Mouse (Mus musculus) hindbrain, embryonic 11.5 days (tissue): ENCODE measurements around the gene Crybg2. TPM values are rescaled to one million over a fixed set of nuclear protein-coding genes. Genes with fewer than 3 reads are reported as not detected.

Experiments
- ATAC-seq: fragments of 200-750 bp; cut with Nextera tagmentation; 2 replicates; pipeline ENCODE4 v1.8.0; 2017; ENCODE audit warnings: mild to moderate bottlenecking, moderate TSS enrichment, moderate library complexity; ENCODE audit not compliant: low FRiP score
- DNase-seq: peaks from one replicate; pipeline ENCODE4 v3.0.0-alpha.2; 2015; ENCODE audit warnings: low spot score
- H3K27ac ChIP-seq: fragments of 300-500 bp; sonication (generic); 2 replicates; pipeline ENCODE4 v1.5.1; 2014; ENCODE audit warnings: mild to moderate bottlenecking, low read depth, low read length
- H3K27me3 ChIP-seq: fragments of 300-500 bp; sonication (generic); 2 replicates; pipeline ENCODE4 v1.6.1; 2014; ENCODE audit warnings: mild to moderate bottlenecking, low read length, moderate library complexity, mixed read lengths; ENCODE audit not compliant: control insufficient read depth, insufficient read depth
- H3K36me3 ChIP-seq: fragments of 300-500 bp; sonication (generic); 2 replicates; pipeline ENCODE4 v1.6.1; 2014; ENCODE audit warnings: mild to moderate bottlenecking, low read length, moderate library complexity, mixed read lengths; ENCODE audit not compliant: control insufficient read depth, insufficient read depth
- H3K4me1 ChIP-seq: fragments of 300-500 bp; sonication (generic); replicated peaks from 2 replicates; pipeline ENCODE4 v1.6.1; 2014; ENCODE audit warnings: low read length, mixed read lengths; ENCODE audit not compliant: control insufficient read depth, insufficient read depth
- H3K4me2 ChIP-seq: fragments of 300-500 bp; sonication (generic); replicated peaks from 2 replicates; pipeline ENCODE4 v1.6.1; 2014; ENCODE audit warnings: mild to moderate bottlenecking, low read depth, low read length
- H3K4me3 ChIP-seq: fragments of 300-500 bp; sonication (generic); 2 replicates; pipeline ENCODE4 v1.5.1; 2014; ENCODE audit warnings: low read depth, low read length
- H3K9ac ChIP-seq: fragments of 300-500 bp; sonication (generic); 2 replicates; pipeline ENCODE4 v1.6.1; 2014; ENCODE audit warnings: low read depth, low read length
- H3K9me3 ChIP-seq: fragments of 300-500 bp; sonication (generic); 2 replicates; pipeline ENCODE4 v1.6.1; 2016; ENCODE audit warnings: low read length; ENCODE audit not compliant: control insufficient read depth
- WGBS: fragments of 180-500 bp; shearing (Covaris S2); extraction: QIAGEN DNeasy Blood & Tissue Kit; methylation state at CpG from one replicate; pipeline ENCODE4 v1.1.7; 2014; 5-methylcytosine and 5-hydroxymethylcytosine counted together
- polyA plus RNA-seq: library from polyadenylated mRNA; unstranded; fragments of >200 nt; fragmentation: Nextera tagmentation; extraction: Ambion mirVana; gene quantifications from 2 replicates; pipeline ENCODE4 v1.2.1, GENCODE M21; 2014

The Crybg2 gene
- polyA plus RNA-seq, 1 experiment from 2014 or later: 1.8 TPM

DNA sequence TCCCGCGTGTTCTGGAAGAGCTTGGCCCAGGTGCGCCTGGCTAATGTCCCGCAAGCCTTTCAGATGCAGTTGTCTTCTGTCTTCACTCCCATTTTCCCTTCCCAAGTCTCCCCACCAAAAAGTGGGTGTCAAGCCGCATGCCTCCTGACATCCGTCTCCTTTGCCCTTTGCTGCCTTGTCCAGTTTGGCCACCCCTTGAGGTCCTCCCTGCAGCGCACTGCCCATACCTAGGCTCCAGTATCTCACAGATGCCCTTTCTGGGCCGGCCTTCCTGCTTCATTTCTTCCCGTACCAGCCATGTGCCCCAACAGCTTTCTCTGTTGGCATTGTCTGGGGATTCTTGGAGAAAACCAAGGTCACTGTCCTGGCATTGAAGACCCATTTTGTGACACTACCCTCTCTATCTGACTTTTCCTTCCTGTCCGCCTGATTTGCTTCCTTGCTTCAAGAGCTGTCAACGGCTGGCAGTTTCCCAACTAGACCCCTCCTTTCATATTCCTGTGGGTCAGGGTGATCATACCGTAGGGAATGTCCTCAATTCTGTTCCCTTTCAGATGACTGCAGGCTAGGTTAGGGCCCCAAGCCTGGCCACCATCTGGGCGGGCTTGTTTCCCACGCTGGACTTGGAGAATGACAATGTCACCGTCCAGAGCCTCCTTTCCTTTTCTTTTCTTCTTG is 64.9 kb downstream of the Crybg2 start:
- Histone ChIP-seq H3K4me2 (no peak overlapping the region), H3K36me3 (no peaks in the 10 kb centered on the region), H3K9ac (no peak overlapping the region), H3K9me3 (no peaks in the 10 kb centered on the region), H3K4me3 (no peak overlapping the region), H3K27ac (no peak overlapping the region), H3K4me1 (no peaks in the 10 kb centered on the region; the same call in none of the 2 replicates), H3K27me3 (no peaks in the 10 kb centered on the region)
- WGBS: 88% methylated on average over 15 of the region's 15 CpGs
- ATAC-seq (no peak), DNase-seq (no peak)

DNA sequence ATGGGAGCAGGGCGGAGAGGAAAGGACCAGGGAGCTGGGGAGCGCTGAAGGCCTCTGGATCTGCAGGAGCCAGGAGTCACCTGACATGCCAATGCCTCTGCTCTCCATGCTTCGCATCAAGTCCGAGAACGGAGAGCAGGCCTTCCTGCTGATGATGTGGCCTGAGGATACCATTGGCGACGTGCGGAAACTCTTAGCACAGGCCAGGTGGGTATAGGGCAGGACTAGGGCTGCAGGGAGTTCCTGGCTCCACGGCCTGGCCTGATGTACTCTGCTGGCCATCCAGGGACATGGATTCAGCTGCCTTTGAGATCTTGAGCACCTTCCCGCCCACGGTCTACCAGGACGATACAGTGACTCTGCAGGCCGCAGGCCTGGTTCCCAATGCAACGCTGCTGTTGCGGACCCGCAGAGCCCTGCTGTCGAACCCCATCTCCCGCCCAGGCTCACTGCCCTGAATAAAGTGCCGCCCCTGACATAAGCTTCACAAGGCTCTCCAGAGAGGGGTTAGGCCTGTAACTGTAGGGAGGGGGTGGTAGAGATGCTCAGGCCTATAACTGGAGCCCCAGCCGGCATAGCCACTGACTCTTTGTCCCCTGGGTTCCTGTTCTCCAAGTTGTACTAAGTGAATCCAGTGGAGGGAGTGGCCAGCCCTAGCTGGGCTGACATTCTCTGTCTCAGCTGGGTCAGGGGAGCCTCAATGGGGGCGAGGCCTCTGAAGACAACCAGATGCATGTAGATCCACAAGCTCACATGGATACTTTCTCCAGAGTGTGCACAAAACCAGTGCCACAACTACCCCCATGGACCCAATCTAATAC is 65.9 kb downstream of the Crybg2 start:
- no peak for ATAC-seq
- no peak overlapping the region for H3K27ac ChIP-seq
- H3K9me3 ChIP-seq: no peaks in the 10 kb centered on the region
- 87% methylated on average over 21 of the region's 21 CpGs for WGBS
- no peak overlapping the region for H3K4me3 ChIP-seq
- H3K4me1 ChIP-seq: no peaks in the 10 kb centered on the region; the same call in none of the 2 replicates
- H3K36me3 ChIP-seq: no peaks in the 10 kb centered on the region
- no peaks in the 10 kb centered on the region for H3K27me3 ChIP-seq
- H3K4me2 ChIP-seq: no peak overlapping the region
- no peak for DNase-seq
- H3K9ac ChIP-seq: no peak overlapping the region

DNA sequence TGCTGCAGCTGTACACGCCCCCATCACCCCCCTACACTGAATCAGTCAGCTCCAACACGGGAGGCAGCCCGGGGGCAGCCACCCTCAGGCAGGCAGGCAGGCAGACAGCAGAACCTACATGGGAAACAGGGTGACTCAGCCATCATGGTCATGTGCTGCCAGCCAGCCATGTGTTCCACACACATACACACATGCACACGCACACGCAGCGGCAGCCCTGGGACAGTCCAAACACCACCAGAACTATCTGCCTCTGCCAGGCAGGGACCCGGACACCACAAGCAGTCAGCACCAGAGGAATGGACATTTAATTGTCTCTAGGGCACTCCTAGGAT is 66.5 kb downstream of the Crybg2 start:
- no peak for ATAC-seq
- Histone ChIP-seq H3K4me1 (no peaks in the 10 kb centered on the region; the same call in none of the 2 replicates), H3K4me2 (no peak overlapping the region), H3K27ac (no peak overlapping the region), H3K9ac (no peak overlapping the region), H3K4me3 (no peak overlapping the region), H3K9me3 (no peaks in the 10 kb centered on the region), H3K27me3 (no peaks in the 10 kb centered on the region), H3K36me3 (no peaks in the 10 kb centered on the region)
- no peak for DNase-seq
- WGBS: 88% methylated on average over 7 of the region's 7 CpGs

DNA sequence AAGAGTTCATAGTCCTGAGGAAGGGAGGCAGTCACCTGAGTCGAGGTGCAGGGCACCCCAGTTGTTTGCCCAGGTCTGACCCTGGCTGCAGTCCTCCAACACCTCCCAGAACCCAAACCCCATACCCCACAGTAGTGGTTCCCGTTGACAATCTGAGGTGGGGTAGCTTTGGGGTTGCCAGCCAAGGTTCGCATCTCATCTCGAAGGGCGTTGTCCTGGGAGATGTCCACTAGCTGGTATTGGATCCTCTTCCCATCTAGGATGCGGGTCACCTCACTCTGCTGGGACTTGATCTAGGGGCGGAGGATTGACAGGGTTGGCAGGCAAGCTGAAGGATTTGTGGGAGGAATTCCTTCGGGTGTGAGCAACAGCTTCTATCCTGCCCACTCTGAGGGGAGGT is 67.2 kb downstream of the Crybg2 start:
- Histone ChIP-seq H3K9ac (peak overlapping the region; percentile 83; the same call in 1 of the 2 replicates), H3K9me3 (no peaks in the 10 kb centered on the region), H3K4me3 (peak overlapping the region; percentile 69), H3K27ac (no peak overlapping the region), H3K4me1 (no peaks in the 10 kb centered on the region; the same call in none of the 2 replicates), H3K4me2 (peak overlapping the region; percentile 59), H3K36me3 (no peaks in the 10 kb centered on the region), H3K27me3 (no peaks in the 10 kb centered on the region)
- ATAC-seq: no peak
- DNase-seq: no peak
- 61% methylated on average over 8 of the region's 8 CpGs for WGBS

DNA sequence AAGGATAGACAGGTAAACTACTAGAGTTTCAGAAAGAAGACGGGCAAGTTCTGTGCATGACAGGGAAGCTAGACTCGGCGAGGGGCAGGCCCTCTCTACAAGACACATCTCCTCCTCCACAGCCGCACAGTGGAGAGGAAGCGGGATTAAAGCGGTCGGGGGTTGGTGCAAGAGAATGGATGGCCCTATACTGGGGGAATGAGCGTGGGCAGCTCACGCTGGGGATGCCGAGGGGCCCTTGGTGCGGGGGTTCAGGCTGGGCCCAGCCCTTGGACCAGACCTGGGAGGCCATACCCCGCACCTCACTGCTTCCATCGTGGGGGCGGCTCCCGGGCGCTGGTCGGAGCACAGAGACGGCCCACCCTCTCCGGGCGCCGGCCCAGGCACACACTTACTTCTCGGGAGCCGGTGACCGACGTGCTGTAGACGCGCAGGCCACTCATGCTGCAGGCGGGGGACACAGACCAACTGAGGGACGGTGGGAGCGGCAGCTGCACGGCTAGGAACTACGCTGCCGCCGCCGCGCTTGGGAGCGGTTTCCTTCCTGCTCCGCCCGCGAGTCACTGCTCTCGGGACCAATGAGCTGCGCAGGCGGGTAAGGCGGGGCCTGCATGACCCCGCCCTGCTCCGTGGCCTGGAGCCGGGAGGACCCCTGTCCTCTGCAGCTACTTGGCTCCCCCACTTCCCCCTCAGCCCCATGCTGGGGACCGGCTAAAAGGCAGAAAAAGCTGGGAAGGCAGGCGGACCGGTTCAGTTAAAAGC is 67.8 kb downstream of the Crybg2 start, which contains the start of gene Sh3bgrl3:
Sh3bgrl3 (minus strand) TSS at position 569 of the 762 bp plus-strand sequence.
- WGBS: under 1% methylated on average over 49 of the region's 50 CpGs
- peak within 1 kb of the TSS; percentile 59 for H3K4me2 ChIP-seq
- H3K27me3 ChIP-seq: no peaks in the 10 kb centered on the region
- H3K9me3 ChIP-seq: no peaks in the 10 kb centered on the region
- DNase-seq (peak; percentile 89), ATAC-seq (peak; percentile 94)
- H3K4me3 ChIP-seq: peak within 1 kb of the TSS; percentile 69
- H3K4me1 ChIP-seq: no peaks in the 10 kb centered on the region; the same call in none of the 2 replicates
- H3K27ac ChIP-seq: peak within 1 kb of the TSS; percentile 31
- no peaks in the 10 kb centered on the region for H3K36me3 ChIP-seq
- peak within 1 kb of the TSS; percentile 83 for H3K9ac ChIP-seq

DNA sequence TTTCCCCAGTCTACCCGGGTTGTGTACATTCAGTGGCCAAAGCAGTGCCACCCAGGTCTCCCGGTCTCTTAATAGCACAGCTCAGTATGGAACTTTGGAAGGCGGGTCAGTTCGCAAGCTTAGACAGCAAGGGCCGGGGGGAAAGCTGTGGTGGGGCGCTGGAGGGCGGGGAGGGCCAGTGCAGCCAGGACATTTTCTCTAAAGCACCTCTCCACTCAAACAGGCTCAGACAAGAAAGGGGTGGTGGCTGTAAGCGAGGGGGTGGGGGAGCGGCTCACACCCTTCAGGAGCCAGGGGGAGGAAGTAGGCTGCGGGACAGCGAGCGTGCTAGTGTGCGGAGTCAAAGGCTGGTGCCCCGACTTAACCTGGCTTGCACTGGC is 68.4 kb downstream of the Crybg2 start:
- peak overlapping the region; percentile 69 for H3K4me3 ChIP-seq
- H3K4me1 ChIP-seq: no peaks in the 10 kb centered on the region; the same call in none of the 2 replicates
- no peaks in the 10 kb centered on the region for H3K9me3 ChIP-seq
- H3K9ac ChIP-seq: peak overlapping the region; percentile 83
- DNase-seq: no peak
- 3% methylated on average over 14 of the region's 14 CpGs for WGBS
- peak overlapping the region; percentile 59 for H3K4me2 ChIP-seq
- no peaks in the 10 kb centered on the region for H3K36me3 ChIP-seq
- ATAC-seq: peak; percentile 71
- H3K27ac ChIP-seq: peak overlapping the region; percentile 31
- H3K27me3 ChIP-seq: no peaks in the 10 kb centered on the region

DNA sequence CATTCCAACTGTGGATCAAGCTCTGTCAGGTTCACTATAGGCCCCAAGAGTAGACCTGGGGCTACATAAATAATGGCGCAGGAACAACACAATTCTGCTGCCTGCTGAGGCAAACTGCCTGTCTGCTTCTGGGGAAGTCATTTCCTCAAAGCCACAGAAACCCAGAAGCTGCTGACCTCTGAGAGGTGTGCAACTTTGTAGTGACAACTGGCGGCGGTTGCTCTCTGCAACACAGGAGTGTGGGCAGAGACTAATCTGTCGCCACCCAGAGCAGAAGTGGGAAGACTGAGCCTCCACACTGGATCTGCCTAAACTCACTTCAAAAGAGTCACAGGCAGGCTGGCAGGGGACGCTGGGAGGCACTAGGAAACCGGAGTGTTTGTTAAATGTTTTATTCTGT is 68.9 kb downstream of the Crybg2 start:
- H3K4me3 ChIP-seq: no peak overlapping the region
- H3K27ac ChIP-seq: no peak overlapping the region
- H3K27me3 ChIP-seq: no peaks in the 10 kb centered on the region

DNA sequence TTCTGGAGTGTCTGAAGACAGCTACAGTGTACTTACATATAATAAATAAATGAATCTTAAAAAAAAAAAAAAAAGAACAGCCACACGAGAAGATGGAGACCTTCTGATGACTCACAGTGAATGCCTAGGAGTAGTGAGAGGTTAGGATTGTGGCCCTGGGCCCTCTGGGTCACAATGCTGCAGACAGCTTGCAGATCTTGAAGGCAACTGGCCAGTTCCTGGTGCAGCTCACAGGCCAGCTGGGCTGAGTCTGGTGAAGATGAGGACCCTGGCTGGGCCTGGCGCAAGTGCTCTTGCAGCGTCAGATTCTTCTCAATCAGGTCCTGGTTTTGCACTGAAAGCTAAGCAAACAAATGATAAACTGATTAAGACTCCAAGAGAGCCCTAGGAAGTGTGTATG is 71.5 kb downstream of the Crybg2 start:
- Histone ChIP-seq H3K9me3 (no peaks in the 10 kb centered on the region), H3K27me3 (no peaks in the 10 kb centered on the region), H3K27ac (no peak overlapping the region), H3K9ac (no peak overlapping the region), H3K36me3 (0 out of 2 replicates have a peak, but pooled peaks cover 3% of the 10 kb centered on the region), H3K4me3 (no peak overlapping the region), H3K4me1 (no peaks in the 10 kb centered on the region; the same call in none of the 2 replicates), H3K4me2 (no peak overlapping the region)
- DNase-seq: no peak
- 90% methylated on average over 3 of the region's 3 CpGs for WGBS
- ATAC-seq: no peak

More for the DNA sequence above, 68.9 kb downstream of the Crybg2 start:
- ATAC-seq (no peak), DNase-seq (no peak)
- Histone ChIP-seq H3K4me2 (peak overlapping the region; percentile 59; the same call in 1 of the 2 replicates), H3K4me1 (no peaks in the 10 kb centered on the region; the same call in none of the 2 replicates), H3K36me3 (no peaks in the 10 kb centered on the region), H3K9me3 (no peaks in the 10 kb centered on the region), H3K9ac (no peak overlapping the region)
- WGBS: 46% methylated on average over 6 of the region's 6 CpGs
